Mouse (Mus musculus) R1 (cell line): ENCODE measurements around the gene Hnrnpul2.
A peak's percentile ranks its signal among the peaks of the same experiment; 100 is the strongest.
"Not testable (repeated sequence)": the region's sequence is repeated elsewhere in the genome, so short reads cannot be mapped to it uniquely, and the experiment has no call there.

Source experiments
- DNase-seq: peaks from one replicate; pipeline ENCODE4 v3.0.0-alpha.2; 2018; ENCODE audit warnings: low read depth, low spot score

The Hnrnpul2 gene

GRCm38 (mm10) chr19:8851639-8852038 lies 31.8 kb downstream of the Hnrnpul2 start:
- DNase-seq = no peak

GRCm38 (mm10) chr19:8852236-8852928 lies 32.6 kb downstream of the Hnrnpul2 start:
- DNase-seq = no peak

GRCm38 (mm10) chr19:8853117-8853516 lies 33.3 kb downstream of the Hnrnpul2 start:
- DNase-seq = no peak

GRCm38 (mm10) chr19:8857689-8858088 lies 37.9 kb downstream of the Hnrnpul2 start:
- peak; percentile 82 for DNase-seq

- DNase-seq = no peak
These were observed 39.2 kb downstream of the Hnrnpul2 start for GRCm38 (mm10) chr19:8859018-8859417.

- DNase-seq = no peak
These were observed 44.5 kb downstream of the Hnrnpul2 start for GRCm38 (mm10) chr19:8864265-8864664.

GRCm38 (mm10) chr19:8870381-8870780 lies 50.6 kb downstream of the Hnrnpul2 start:
- not testable (repeated sequence) for DNase-seq

GRCm38 (mm10) chr19:8870838-8871237 lies 51.0 kb downstream of the Hnrnpul2 start:
- no peak for DNase-seq

- DNase-seq = peak; percentile 100
These were observed 51.7 kb downstream of the Hnrnpul2 start, which contains the start of gene Ubxn1 for GRCm38 (mm10) chr19:8871267-8872186. Gene Ubxn1, plus strand, starts transcription at chr19:8871496.

- DNase-seq = peak; percentile 88
These were observed 52.5 kb downstream of the Hnrnpul2 start for GRCm38 (mm10) chr19:8872266-8872840.

GRCm38 (mm10) chr19:8875031-8875430 lies 55.2 kb downstream of the Hnrnpul2 start:
- DNase-seq = no peak

GRCm38 (mm10) chr19:8880311-8881033 lies 60.7 kb downstream of the Hnrnpul2 start, which contains the start of gene Uqcc3:
Gene Uqcc3, minus strand, starts transcription at chr19:8880923.
- DNase-seq = peak; percentile 94

GRCm38 (mm10) chr19:8881034-8881392 lies 61.2 kb downstream of the Hnrnpul2 start:
- DNase-seq = no peak

- no peak for DNase-seq
These were observed 63.8 kb downstream of the Hnrnpul2 start, which contains the start of the genes Lbhd1 and Gm49403 for GRCm38 (mm10) chr19:8883616-8884015. Gene Lbhd1, plus strand, starts transcription at chr19:8883732. Gene Gm49403, plus strand, starts transcription at chr19:8883930.
